Mouse (Mus musculus) bone marrow macrophage, adult 2 months (primary cell): Measurements from ENCODE around the gene Hs3st2.

Experiments
- CTCF ChIP-seq: IDR thresholded peaks from 2 replicates; pipeline ENCODE4 v1.5.1; 2012; ENCODE audit warnings: low read depth, mild to moderate bottlenecking, low read length, moderate library complexity
- POLR2A ChIP-seq: IDR thresholded peaks from 2 replicates; pipeline ENCODE4 v1.6.1; 2012; ENCODE audit warnings: mild to moderate bottlenecking, low read depth, low read length, borderline replicate concordance

GRCm38 (mm10) chr7:121367185-121367584 lies 24.5 kb upstream of the Hs3st2 start:
- TF ChIP-seq POLR2A (no peak), CTCF (no peak)
